Mouse (Mus musculus): ENCODE data around the gene Fgd6.

Gene Fgd6

GRCm38 (mm10) chr10:94045301-94045700, 9.5 kb downstream of the Fgd6 start:
- DNase-seq (ENCODE audit: low read depth): no peak

- DNase-seq (ENCODE audit: low read depth): no peak
These were observed 11.2 kb downstream of the Fgd6 start for GRCm38 (mm10) chr10:94047024-94047423.

- DNase-seq (ENCODE audit: low read depth): no peak
These were observed 12.2 kb downstream of the Fgd6 start for GRCm38 (mm10) chr10:94047845-94048559.

DNA sequence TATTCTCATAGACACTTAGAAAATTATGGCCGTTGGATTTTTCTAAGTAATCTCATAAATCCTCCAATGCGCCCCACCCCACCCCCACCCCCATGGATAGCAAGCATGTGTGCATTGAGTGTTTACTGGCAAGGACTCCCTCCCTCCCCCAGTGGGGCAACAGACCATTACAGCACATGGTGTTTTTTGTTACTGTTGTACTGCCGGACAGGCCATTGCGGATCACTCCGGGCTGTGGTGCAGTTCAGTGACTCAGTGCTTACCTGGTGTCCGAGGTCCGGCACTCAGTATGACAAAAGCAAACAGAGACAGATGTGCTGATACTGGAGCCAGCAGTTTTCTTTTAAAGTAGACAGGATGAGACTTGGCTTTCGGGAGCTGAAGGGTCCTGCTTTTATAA, 13.3 kb downstream of the Fgd6 start:
- DNase-seq (ENCODE audit: low read depth): no peak

DNA sequence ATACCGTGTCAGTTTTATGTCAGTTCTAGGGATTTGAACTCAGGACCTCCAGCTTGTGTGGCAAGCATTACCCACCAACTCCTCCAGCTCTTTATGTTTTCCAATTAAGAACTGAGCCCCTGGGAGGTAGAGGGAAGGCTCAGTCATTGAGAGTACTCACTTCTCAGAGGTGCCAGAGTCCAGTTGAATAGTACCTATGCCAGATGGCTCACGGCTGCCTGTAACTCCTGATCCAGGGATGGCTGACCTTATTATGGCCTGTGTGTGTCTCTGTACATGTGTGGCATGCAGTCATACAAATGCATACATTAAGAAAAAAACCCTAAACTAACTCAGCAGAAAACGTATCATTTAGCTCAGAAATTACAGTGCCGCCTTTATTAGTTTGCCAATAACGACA, 14.9 kb downstream of the Fgd6 start:
- DNase-seq (ENCODE audit: low read depth): no peak

DNA sequence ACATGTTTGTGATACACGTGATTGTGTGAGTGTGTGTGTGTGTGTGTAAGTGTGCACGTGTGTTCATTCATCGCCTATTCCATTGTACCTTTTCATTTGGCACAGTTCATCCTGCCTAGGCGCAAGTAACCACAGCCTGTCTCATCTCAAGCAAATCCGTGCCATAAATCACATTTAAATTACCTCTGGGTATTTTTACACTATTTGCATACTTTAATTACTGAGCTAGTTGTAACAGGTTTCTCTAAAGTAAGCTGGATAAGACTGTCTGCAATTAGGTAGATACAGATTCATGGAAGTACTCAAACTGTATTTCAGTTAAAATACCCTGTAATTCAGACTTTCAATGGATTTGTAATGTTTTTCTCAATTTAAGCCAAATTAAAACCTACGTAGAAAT, 20.7 kb downstream of the Fgd6 start:
- no peak for DNase-seq (ENCODE audit: low read depth)

DNA sequence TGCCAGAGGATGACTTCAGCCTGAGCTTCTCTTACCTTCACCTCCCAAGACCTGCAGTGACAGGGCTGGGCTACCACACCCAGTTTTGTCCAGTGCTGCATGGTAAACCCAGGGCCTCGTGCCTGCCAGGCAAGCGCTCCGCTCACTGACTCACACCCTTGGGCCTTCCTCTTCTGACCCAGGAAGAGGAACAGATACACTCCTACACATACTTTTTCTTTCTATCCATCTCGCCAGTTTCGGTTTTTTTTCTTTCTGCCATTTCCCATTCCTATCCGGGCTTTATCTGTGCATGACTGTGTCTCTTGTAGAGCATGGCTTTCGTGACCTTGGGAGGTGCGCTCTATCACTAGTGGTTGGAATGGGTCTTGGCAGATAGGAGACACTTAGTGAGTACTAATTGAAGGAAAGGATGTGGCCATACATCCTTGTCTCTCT, 23.8 kb downstream of the Fgd6 start:
- DNase-seq (ENCODE audit: low read depth): no peak

DNA sequence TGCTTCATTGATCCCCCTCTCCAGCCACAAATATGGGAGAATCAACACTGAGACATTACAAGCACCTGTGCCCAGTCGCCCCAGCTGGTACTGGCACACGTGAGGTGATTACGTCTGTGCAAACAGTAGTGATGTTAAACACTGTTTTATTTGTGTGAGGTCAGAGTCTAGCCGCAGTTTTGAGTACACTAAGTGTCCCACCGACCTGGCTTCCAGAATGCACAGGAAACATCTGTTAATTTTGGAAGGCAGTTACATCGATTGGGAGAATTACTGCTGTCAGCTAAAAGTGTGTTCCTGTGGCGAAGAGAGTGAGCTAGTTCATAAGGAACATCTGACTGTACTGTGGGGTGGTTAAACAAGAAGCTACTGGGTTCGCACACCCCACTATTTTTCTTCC, 24.4 kb downstream of the Fgd6 start:
- no peak for DNase-seq (ENCODE audit: low read depth)

GRCm38 (mm10) chr10:94062357-94062756, 26.6 kb downstream of the Fgd6 start:
- no peak for DNase-seq (ENCODE audit: low read depth)

- no peak for DNase-seq (ENCODE audit: low read depth)
These were observed 31.1 kb downstream of the Fgd6 start for GRCm38 (mm10) chr10:94066896-94067295.

DNA sequence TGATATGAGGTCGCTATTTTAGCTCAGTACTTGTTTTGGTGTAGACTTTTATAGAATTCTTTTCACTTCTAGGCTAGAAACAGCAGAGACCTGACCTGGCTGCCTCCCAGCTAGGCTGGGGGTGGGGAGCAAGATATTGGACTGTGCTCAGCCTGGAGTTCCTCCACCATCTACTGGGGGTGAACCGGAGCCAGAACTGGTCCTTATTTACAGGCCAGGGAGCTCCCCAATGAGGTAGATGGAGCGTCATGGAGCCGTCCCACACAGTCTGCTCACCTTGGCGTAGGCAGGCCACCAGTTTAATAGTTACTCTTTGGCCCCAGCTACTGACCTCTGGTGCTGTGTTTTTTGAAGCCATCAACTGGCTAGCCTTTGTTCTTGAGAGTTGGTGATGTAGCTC, 32.9 kb downstream of the Fgd6 start:
- DNase-seq (ENCODE audit: low read depth): no peak

DNA sequence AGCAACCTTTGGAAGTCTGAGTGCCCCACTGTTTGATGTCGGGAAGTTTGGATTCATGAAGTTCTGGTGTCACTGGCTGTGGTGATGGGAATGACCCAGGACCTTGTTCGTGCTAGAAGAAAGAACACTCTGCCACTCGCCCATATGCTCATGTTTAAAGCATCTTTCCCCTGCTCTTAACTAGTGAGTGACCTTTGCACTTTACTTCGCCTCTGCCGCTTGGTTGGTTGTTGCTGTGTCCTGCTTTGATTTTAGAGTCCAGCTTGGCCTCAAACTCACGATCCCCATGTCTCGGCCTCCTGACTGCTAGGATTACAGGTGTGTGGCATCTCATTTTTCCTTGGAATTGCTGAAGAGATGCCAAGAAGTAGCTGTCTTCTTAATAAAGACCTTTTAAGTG, 35.8 kb downstream of the Fgd6 start:
- no peak for DNase-seq (ENCODE audit: low read depth)

GRCm38 (mm10) chr10:94072261-94072915, 36.6 kb downstream of the Fgd6 start:
- peak; percentile 18 for DNase-seq (ENCODE audit: low read depth)

DNA sequence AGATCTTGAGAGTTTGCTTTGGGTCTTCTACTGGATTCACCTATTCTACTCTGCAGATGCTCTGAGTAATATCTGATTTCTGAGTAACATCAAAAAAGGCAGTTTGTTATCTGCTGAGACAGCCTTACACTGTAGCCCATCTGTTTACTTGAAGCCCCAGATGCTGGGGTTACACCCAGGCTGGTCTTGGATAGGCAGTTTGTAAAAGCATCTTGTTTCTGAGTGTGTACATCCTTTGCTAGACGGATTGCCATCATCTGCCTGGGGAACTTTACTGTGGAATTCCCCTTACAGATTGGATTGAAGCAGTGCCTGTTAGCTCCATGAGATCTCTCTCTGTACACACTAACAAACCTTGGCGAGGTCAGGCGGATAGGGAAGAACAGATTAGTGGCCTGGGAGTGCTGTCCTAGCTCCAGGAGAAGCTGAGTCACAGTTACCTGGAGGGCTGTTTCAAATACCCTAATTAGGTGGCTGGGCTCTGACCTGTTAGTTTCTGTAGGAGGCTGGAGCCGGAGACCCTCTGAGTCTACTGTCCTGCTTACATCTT, 37.2 kb downstream of the Fgd6 start:
- DNase-seq (ENCODE audit: low read depth): no peak

DNA sequence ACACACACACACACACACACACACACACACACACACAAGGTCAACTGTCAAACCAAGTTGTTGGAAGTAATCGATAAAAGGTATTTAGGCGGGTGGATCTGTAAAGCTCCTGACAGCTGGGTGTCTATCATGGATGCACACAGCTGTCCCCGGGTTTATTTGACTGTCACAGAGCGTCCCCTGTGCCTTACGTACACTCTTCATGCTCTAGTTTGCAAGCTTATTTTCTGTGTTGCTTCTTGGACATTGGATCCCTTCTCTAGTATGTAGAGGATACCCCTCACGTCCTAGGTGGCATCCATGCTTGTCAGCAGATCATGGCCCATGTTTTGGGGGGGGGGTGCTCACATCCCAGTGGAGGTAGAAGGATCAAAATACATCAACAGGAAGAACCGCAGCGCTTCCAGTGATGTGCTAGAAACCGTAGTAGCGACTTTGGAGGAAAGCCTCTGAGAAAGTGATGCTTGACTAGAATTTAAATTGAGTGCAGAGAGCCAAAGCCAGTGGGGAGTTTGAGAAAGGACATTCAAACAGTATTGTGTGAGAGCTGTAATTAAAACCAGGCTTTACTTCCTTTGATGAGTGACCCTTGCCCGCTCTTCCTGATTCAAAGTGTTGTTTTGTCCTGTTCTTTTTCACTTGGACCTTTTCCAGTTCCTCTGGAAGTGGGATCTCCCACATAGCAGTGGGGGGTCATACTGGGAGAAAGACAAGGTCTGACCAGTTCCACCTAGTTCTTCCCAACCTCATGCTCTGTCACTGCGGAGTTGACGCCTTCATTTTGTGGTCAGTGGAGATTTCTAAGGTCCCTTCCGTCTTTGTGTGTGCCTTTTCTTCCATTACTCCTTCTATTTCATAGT, 41.4 kb downstream of the Fgd6 start:
- DNase-seq (ENCODE audit: low read depth): no peak

DNA sequence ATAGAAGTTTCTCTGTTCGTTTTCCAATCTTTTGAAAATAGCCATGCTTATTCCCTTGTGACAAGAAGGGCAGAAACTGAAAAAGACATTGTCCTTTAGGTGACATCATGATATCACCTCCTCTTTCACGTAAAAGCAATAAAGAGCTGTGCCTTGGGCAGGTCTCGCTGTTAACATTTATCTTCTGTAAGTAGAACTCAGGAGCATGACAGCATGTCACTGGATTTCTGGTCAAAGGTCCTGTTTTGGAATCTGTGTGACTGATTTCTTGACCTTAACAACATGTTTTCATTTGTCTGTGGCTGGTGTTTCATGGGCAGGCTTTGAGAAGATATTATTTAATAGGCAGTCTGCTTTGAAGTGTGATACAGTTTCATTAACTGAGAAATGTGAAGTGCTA, 44.9 kb downstream of the Fgd6 start:
- DNase-seq (ENCODE audit: low read depth): no peak

DNA sequence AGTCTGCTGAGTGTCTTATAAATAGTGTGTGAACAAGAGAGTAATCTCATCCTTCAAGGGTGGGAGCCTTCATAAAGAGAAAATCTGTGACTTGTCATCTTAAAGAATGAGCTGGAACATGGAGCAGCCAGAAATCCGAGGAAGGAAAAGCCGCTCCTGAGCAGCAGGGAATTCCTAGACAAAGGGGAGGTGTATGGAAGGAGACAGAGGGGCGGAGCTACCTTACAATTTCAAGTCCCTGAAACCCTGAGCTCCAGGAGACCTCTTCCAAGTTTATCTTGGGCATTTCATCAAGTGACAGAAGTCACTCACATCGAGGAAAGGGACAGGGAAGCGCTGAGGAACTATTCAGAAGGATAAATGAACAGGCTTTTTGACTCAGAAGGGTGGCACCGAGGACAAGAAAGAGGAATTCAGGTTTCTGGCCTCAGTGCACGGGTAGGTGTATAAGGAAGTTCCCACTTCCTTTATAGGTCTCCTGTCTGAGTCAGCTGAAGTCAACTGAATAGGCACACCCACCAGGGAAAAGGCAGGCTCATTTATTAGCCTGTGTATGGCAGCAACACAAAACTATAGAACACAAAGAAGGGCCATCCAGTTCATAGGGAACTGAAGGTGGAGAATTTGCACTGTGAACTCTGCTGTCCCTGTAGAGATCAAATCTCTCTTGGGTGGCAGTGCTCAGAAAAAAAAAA, 46.4 kb downstream of the Fgd6 start:
- DNase-seq (ENCODE audit: low read depth): peak; percentile 10

DNA sequence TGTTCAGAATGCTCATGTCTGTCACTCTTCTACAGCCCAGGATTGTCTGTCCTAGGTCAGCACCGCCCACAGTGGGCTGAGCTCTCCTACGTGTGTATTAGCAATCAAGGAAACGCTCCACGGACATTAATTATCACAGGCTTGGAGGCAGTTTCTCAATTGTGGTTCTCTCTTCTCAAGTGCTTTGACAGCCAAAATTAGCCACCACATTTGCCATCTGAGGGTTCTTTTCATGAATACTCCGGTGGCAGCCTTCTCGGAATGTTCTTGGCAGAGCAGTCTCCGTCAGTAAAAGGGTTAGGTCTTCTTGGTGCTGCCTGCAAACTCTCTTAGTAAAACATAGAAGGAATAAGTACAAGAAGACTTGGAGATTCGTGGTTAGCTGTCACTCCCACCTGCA, 50.5 kb downstream of the Fgd6 start:
- DNase-seq (ENCODE audit: low read depth): no peak

GRCm38 (mm10) chr10:94087367-94088077, 51.7 kb downstream of the Fgd6 start:
- DNase-seq (ENCODE audit: low read depth): peak; percentile 83

DNA sequence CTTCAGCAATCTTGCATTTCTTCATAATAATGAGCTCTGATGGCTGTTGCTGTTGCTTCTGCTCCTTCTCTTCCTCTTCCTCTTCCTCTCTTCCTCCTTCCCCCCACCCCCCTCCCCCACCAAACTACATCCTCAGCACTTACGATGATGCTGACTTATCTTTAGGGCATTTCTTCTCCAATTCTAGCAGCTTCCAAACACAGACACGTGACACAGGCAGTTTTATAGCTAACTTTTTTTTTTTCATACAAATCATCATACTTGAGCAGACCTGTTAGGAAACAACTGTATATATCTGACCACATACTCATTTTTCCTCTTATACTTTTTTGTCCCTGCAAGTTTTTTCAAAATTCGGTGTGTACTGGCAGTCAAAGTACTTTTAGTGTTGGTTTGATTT, 54.2 kb downstream of the Fgd6 start:
- DNase-seq (ENCODE audit: low read depth): no peak

- DNase-seq (ENCODE audit: low read depth): no peak
These were observed 57.7 kb downstream of the Fgd6 start for GRCm38 (mm10) chr10:94093534-94093933.

All from induced T-regulatory cell, adult 2 months (primary cell).